Mouse (Mus musculus): ENCODE results near the gene Smpdl3b. TPM values are rescaled to one million over a fixed set of nuclear protein-coding genes. Genes with fewer than 3 reads are reported as not detected.

Gene Smpdl3b
- total and polyA plus RNA-seq, 3 experiments = 0.28 to 0.69 TPM; not detected in 1

DNA sequence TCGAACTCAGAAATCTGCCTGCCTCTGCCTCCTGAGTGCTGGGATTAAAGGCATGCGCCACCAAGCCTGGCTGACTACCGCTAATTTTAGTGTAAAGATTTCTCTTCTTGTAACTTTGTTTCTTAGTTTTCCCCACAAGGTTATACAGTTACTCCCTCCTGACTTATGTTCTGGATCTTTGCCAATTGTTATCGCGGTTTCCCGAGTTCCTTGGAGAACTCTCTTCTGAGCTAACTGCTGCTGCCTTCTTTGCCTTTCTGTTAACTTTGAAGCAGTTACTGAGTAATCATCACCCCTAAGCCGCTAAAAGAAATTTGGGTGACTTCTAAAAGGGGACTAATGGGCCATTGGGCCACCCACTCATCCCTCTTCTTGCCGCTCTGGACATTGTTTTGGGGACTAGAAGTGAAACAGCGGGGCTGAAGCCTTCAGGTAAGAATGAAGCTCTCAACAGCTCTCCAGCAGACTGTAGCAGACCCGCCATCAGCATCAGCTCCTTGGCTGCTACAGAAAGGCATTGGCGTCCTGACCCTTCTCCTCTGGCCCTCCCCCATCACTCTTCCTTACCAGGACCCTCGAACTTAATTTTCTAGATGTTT is 48.6 kb upstream of the Smpdl3b start (continued):
- no peak for TF ChIP-seq KAT2A (conservative IDR thresholded peaks at IDR 0.05; ENCODE audit: low read depth, low read length)
- TF ChIP-seq RCOR1 (IDR thresholded peaks at IDR 0.05; ENCODE audit: low read depth, low read length) = peak; percentile 93
- TF ChIP-seq MAZ (IDR thresholded peaks at IDR 0.05; ENCODE audit: low read depth, low read length) = peak; percentile 71; the same call in 1 of the 2 replicates

DNA sequence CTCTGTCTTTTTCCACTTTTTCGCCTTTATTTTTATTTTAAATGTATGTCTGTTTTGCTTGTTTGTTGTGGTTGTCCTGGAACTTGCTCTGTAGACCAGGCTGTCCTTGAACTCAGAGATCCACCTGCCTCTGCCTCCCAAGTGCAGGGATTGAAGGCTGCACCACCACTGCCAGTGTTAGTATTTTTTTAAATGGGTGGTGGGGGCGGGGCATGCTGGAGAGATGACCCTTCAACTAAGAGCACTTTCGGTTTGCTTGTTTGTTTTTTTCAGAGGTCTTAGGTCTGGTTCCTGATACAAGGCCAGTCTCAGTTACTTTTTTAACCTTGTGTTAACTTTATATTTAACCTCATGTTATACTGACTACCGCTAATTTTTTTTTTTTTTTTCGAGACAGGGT is 48.1 kb upstream of the Smpdl3b start:
- Histone ChIP-seq H3K9ac (ENCODE audit: control insufficient read depth, low read depth, low read length, poor library complexity, severe bottlenecking) (peak overlapping the region; percentile 3; the same call in 1 of the 2 replicates), H3K4me3 (ENCODE audit: control insufficient read depth in 1 of 2, insufficient read depth in 1 of 2, low read depth in 2 of 2, low read length in 2 of 2) (peak overlapping the region; percentile 42), H3K27ac (ENCODE audit: control insufficient read depth, low read depth, low read length) (peak overlapping the region; percentile 98), H3K4me1 (ENCODE audit: control insufficient read depth in 1 of 2, insufficient read depth in 2 of 2, low read length in 2 of 2) (peaks cover 24 to 40% of the 10 kb centered on the region in 2 experiments), H3K9me3 (replicated peaks; ENCODE audit: insufficient read depth, low read length) (no peaks in the 10 kb centered on the region), H3K79me2 (ENCODE audit: control insufficient read depth, insufficient read depth, low read length, poor library complexity) (no peaks in the 10 kb centered on the region; the same call in 1 of the 2 replicates), H3K27me3 (ENCODE audit: control insufficient read depth in 1 of 2, insufficient read depth in 2 of 2, low read length in 2 of 2) (no peaks in the 10 kb centered on the region), H3K36me3 (ENCODE audit: control insufficient read depth in 1 of 2, insufficient read depth in 2 of 2, low read length in 2 of 2) (peaks cover 0 to 40% of the 10 kb centered on the region in 2 experiments; a peak in 2 of 4 replicates)
- DNase-seq (ENCODE audit: low read depth, low spot score) = peak; percentile 73
- TF ChIP-seq RCOR1 (IDR thresholded peaks at IDR 0.05; ENCODE audit: low read depth, low read length) (no peak), USF2 (IDR thresholded peaks at IDR 0.05; ENCODE audit: borderline replicate concordance in 1 of 2, insufficient read depth in 1 of 2, low read depth in 1 of 2, low read length in 2 of 2) (no peak), MAFK (IDR thresholded peaks at IDR 0.05; ENCODE audit: borderline replicate concordance, low read depth, low read length) (no peak), TBP (IDR thresholded peaks at IDR 0.05; ENCODE audit: low read depth, low read length) (no peak), MXI1 (IDR thresholded peaks at IDR 0.05; ENCODE audit: low read depth, low read length) (no peak), MAX (IDR thresholded peaks at IDR 0.05; ENCODE audit: low read length) (no peak), ELF1 (IDR thresholded peaks at IDR 0.05; ENCODE audit: low read depth, low read length) (no peak), BHLHE40 (IDR thresholded peaks at IDR 0.05; ENCODE audit: borderline replicate concordance, low read depth, low read length) (no peak), POLR2AphosphoS5 (IDR thresholded peaks at IDR 0.05; ENCODE audit: borderline replicate concordance, low read depth, low read length) (no peak), E2F4 (IDR thresholded peaks at IDR 0.05; ENCODE audit: borderline replicate concordance, low read depth, low read length) (no peak), MEF2A (IDR thresholded peaks at IDR 0.05; ENCODE audit: extremely low read depth, insufficient replicate concordance, low read depth, low read length, poor library complexity, severe bottlenecking) (no peak), TCF12 (IDR thresholded peaks at IDR 0.05; ENCODE audit: low read depth, low read length) (no peak), CTCF (IDR thresholded peaks at IDR 0.05 in 2 of 3, conservative IDR thresholded peaks at IDR 0.05 in 1 of 3; ENCODE audit: control insufficient read depth in 1 of 3, insufficient read depth in 1 of 3, low read depth in 2 of 3, low read length in 3 of 3, poor library complexity in 1 of 3, severe bottlenecking in 1 of 3) (no peak), POLR2A (IDR thresholded peaks at IDR 0.05; ENCODE audit: control insufficient read depth in 1 of 2, insufficient read depth in 1 of 2, low read depth in 1 of 2, low read length in 2 of 2, poor library complexity in 1 of 2) (no peak), HCFC1 (IDR thresholded peaks at IDR 0.05; ENCODE audit: low read depth, low read length) (no peak), CHD2 (IDR thresholded peaks at IDR 0.05; ENCODE audit: low read length) (no peak), JUND (IDR thresholded peaks at IDR 0.05; ENCODE audit: low read depth, low read length) (no peak), EP300 (IDR thresholded peaks at IDR 0.05; ENCODE audit: low read depth in 1 of 2, low read length in 2 of 2) (no peak), ETS1 (IDR thresholded peaks at IDR 0.05; ENCODE audit: low read depth, low read length) (no peak), MYC (IDR thresholded peaks at IDR 0.05; ENCODE audit: low read depth, low read length) (no peak)

Measured in MEL (cell line).